8 mouse cellular contexts compared by ENCODE assay signal in the genomic region with DNA sequence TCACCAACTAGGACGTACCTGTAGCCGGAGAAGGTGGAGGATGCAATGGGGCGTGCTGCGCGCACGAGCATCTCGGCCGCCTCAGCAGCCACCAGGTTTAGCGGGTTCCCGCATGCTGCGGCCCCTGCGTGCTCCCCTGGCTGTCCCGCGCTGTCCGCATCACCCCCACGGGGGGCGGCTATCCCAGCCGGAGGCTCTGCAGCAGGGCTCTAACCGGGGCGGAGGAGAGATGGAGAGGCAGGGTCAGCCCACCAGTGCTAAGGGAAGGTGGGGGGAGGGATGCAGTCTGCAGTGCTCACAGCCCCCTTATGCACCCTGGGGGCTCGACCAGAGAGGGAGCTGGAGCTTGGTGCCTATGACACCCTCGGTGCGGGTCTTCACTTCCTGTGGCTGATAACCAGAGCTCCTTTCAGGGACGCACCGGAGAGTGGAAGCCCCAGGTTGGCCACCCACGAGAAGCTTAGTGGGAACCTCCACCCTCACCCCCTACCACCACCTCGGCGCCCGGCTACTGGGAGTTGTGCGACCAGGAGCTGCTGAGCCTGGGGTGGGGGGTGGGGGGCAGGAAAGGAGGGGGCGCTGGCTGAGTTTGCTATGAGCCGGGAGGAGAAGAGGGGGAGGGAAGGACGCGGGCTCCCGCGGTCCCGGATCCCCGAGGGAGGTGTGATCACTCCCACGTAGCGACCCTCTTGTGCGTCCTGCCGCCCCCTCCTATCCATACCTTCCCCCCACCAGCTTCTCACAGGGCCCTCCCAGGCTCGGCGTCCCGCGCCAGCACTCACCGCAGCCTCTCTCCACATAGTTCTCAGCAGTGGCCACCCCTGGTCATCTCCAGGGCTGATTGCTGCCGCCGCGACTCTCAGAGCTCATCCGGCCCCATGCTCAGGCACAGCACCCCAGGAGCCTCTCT. TPM values are rescaled to one million over a fixed set of nuclear protein-coding genes. Genes with fewer than 3 reads are reported as not detected.
DNase-seq lines count a peak whose midpoint lies in the region; ATAC-seq and TF ChIP-seq lines count a peak whose summit lies in the region.

No protein-coding gene starts in this region.

- ATAC-seq in embryonic facial prominence, embryonic 13.5 days (ENCODE audit: insufficient number of reproducible peaks, insufficient read depth, low FRiP score, low TSS enrichment, low read depth): no peak
- peak; percentile 61 for ATAC-seq in hindbrain, embryonic 15.5 days (ENCODE audit: low FRiP score, low read depth)
- peak; percentile 56 for ATAC-seq in midbrain, embryonic 12.5 days (ENCODE audit: low FRiP score, low read depth)
- ATAC-seq in megakaryocyte progenitor cell, adult 5-6 weeks (replicated peaks; ENCODE audit: poor library complexity): no peak

- under 1% methylated on average over 48 of the region's 51 CpGs for WGBS in embryonic facial prominence, embryonic 13.5 days
- under 1% methylated on average over 40 of the region's 51 CpGs for WGBS in hindbrain, embryonic 15.5 days
- WGBS in midbrain, embryonic 12.5 days: under 1% methylated on average over 39 of the region's 51 CpGs

- peak overlapping the region; percentile 57 for H3K9ac ChIP-seq in embryonic facial prominence, embryonic 13.5 days
- H3K9ac ChIP-seq in hindbrain, embryonic 15.5 days: peak overlapping the region; percentile 68
- H3K9ac ChIP-seq in midbrain, embryonic 12.5 days (replicated peaks): peak overlapping the region; percentile 55

- H3K36me3 ChIP-seq in embryonic facial prominence, embryonic 13.5 days: no peaks in the 10 kb centered on the region
- H3K36me3 ChIP-seq in hindbrain, embryonic 15.5 days: no peaks in the 10 kb centered on the region
- no peaks in the 10 kb centered on the region for H3K36me3 ChIP-seq in midbrain, embryonic 12.5 days

- peak overlapping the region; percentile 77 for H3K4me3 ChIP-seq in layer of hippocampus, adult 2 months
- peak overlapping the region; percentile 44 for H3K4me3 ChIP-seq in embryonic facial prominence, embryonic 13.5 days
- H3K4me3 ChIP-seq in hindbrain, embryonic 15.5 days: peak overlapping the region; percentile 73
- peak overlapping the region; percentile 44 for H3K4me3 ChIP-seq in midbrain, embryonic 12.5 days

- H3K4me1 ChIP-seq in embryonic facial prominence, embryonic 13.5 days: peaks cover 32% of the 10 kb centered on the region
- peaks cover 37% of the 10 kb centered on the region for H3K4me1 ChIP-seq in hindbrain, embryonic 15.5 days (replicated peaks)
- peaks cover 33% of the 10 kb centered on the region for H3K4me1 ChIP-seq in midbrain, embryonic 12.5 days

- no peak for TF ChIP-seq CTCF in layer of hippocampus, adult 2 months (conservative IDR thresholded peaks at IDR 0.05)

- no peaks in the 10 kb centered on the region for H3K9me3 ChIP-seq in embryonic facial prominence, embryonic 13.5 days
- no peaks in the 10 kb centered on the region for H3K9me3 ChIP-seq in hindbrain, embryonic 15.5 days
- no peaks in the 10 kb centered on the region for H3K9me3 ChIP-seq in midbrain, embryonic 12.5 days

- peak overlapping the region; percentile 78 for H3K4me2 ChIP-seq in embryonic facial prominence, embryonic 13.5 days
- peak overlapping the region; percentile 91 for H3K4me2 ChIP-seq in hindbrain, embryonic 15.5 days
- H3K4me2 ChIP-seq in midbrain, embryonic 12.5 days (replicated peaks): peak overlapping the region; percentile 88

- peak overlapping the region; percentile 98 for H3K27ac ChIP-seq in layer of hippocampus, adult 2 months
- H3K27ac ChIP-seq in embryonic facial prominence, embryonic 13.5 days: no peak overlapping the region
- H3K27ac ChIP-seq in hindbrain, embryonic 15.5 days (replicated peaks): peak overlapping the region; percentile 74
- H3K27ac ChIP-seq in midbrain, embryonic 12.5 days (replicated peaks): no peak overlapping the region

- DNase-seq in layer of hippocampus, adult 2 months (ENCODE audit: low spot score in 2 of 2): peak in 1 of 2 experiments; percentile 58
- DNase-seq in layer of hippocampus, adult 9-10 months (ENCODE audit: low spot score): no peak
- no peak for DNase-seq in urinary bladder, postnatal 14 days (ENCODE audit: low spot score)
- no peak for DNase-seq in gastrocnemius, postnatal 25 days

- peaks cover 82% of the 10 kb centered on the region for H3K27me3 ChIP-seq in embryonic facial prominence, embryonic 13.5 days
- H3K27me3 ChIP-seq in hindbrain, embryonic 15.5 days: peaks cover 22% of the 10 kb centered on the region
- peaks cover 69% of the 10 kb centered on the region for H3K27me3 ChIP-seq in midbrain, embryonic 12.5 days

RNA-seq across cellular contexts. Expression of a gene that starts 1.1 kb away (rescaled TPM):
- 100 to 1,000 TPM; 384 to 411 TPM for total RNA-seq in layer of hippocampus, adult 2 months (2021)
- 0.81 and 1.3 TPM in 2 replicates for polyA plus RNA-seq in embryonic facial prominence, embryonic 13.5 days (2015; fragmentation: Nextera tagmentation; extraction: Ambion mirVana)
- polyA plus RNA-seq in hindbrain, embryonic 15.5 days (2015; fragmentation: Nextera tagmentation; extraction: Ambion mirVana): 10.0 and 10.2 TPM in 2 replicates
- 2.5 and 2.8 TPM in 2 replicates for polyA plus RNA-seq in midbrain, embryonic 12.5 days (2016; fragmentation: Nextera tagmentation; extraction: Ambion mirVana)
- total RNA-seq in megakaryocyte progenitor cell, adult 5-6 weeks (2015): not detected in 2 replicates
- not detected in 2 replicates for total RNA-seq in megakaryocyte progenitor cell, adult 5-6 weeks (2017)
- under 1 TPM; 0.08 to 0.32 TPM for total RNA-seq in gastrocnemius, postnatal 25 days (2021)

Comparison
In these comparisons a context has a peak if more than half of its experiments do, and no peak if none do; other contexts are left out.
1. H3K27ac ChIP-seq: peak in layer of hippocampus, adult 2 months (single experiment) and hindbrain, embryonic 15.5 days (single experiment); none in embryonic facial prominence, embryonic 13.5 days (single experiment) and midbrain, embryonic 12.5 days (single experiment).
2. ATAC-seq: peak in hindbrain, embryonic 15.5 days (single experiment) and midbrain, embryonic 12.5 days (single experiment); none in embryonic facial prominence, embryonic 13.5 days (single experiment) and megakaryocyte progenitor cell, adult 5-6 weeks (single experiment).
3. RNA of a gene that starts 1.1 kb away (total RNA-seq): 384 to 411 TPM in layer of hippocampus, adult 2 months; 0.08 to 0.32 TPM in gastrocnemius, postnatal 25 days and not detected in megakaryocyte progenitor cell, adult 5-6 weeks; every median in the first group is over 100 times any median in the second.
4. Peak in every context shown above with its lines, with median percentiles within 50 percentile points of each other: H3K4me3 ChIP-seq, H3K4me2 ChIP-seq and H3K9ac ChIP-seq.